Mouse (Mus musculus) midbrain, embryonic 14.5 days (tissue): ENCODE measurements around the gene Cbfa2t2. TPM values are rescaled to one million over a fixed set of nuclear protein-coding genes. Genes with fewer than 3 reads are reported as not detected.

Experiments used
- ATAC-seq: fragments of 200-750 bp; cut with Nextera tagmentation; 2 replicates; pipeline ENCODE4 v1.8.0; 2017; ENCODE audit warnings: moderate number of reproducible peaks, moderate library complexity; ENCODE audit not compliant: low FRiP score, low TSS enrichment
- DNase-seq: peaks from one replicate; pipeline ENCODE4 v3.0.0-alpha.2; 2015
- H3K27ac ChIP-seq: fragments of 300-500 bp; sonication (generic); replicated peaks from 2 replicates; pipeline ENCODE4 v1.5.1; 2014; ENCODE audit warnings: mild to moderate bottlenecking, low read depth, low read length, moderate library complexity
- H3K27me3 ChIP-seq: fragments of 300-500 bp; sonication (generic); 2 replicates; pipeline ENCODE4 v1.6.1; 2014; ENCODE audit warnings: low read length, control low read depth, mixed read lengths; ENCODE audit not compliant: control insufficient read depth, insufficient read depth
- H3K36me3 ChIP-seq: fragments of 300-500 bp; sonication (generic); 2 replicates; pipeline ENCODE4 v1.6.1; 2014; ENCODE audit warnings: low read length, control low read depth; ENCODE audit not compliant: control insufficient read depth, insufficient read depth
- H3K4me1 ChIP-seq: fragments of 300-500 bp; sonication (generic); 2 replicates; pipeline ENCODE4 v1.6.1; 2014; ENCODE audit warnings: mild to moderate bottlenecking, antibody characterized with exemption, low read length, control low read depth; ENCODE audit not compliant: control insufficient read depth, insufficient read depth
- H3K4me2 ChIP-seq: fragments of 300-500 bp; sonication (generic); 2 replicates; pipeline ENCODE4 v1.6.1; 2014; ENCODE audit warnings: mild to moderate bottlenecking, low read length, moderate library complexity
- H3K4me3 ChIP-seq: fragments of 300-500 bp; sonication (generic); replicated peaks from 2 replicates; pipeline ENCODE4 v1.5.1; 2014; ENCODE audit warnings: low read depth, low read length
- H3K9ac ChIP-seq: fragments of 300-500 bp; sonication (generic); replicated peaks from 2 replicates; pipeline ENCODE4 v1.6.1; 2014; ENCODE audit warnings: mild to moderate bottlenecking, low read length, moderate library complexity
- H3K9me3 ChIP-seq: fragments of 300-500 bp; sonication (generic); 2 replicates; pipeline ENCODE4 v1.6.1; 2016; ENCODE audit warnings: low read length, control low read depth, mixed read lengths; ENCODE audit not compliant: control insufficient read depth
- WGBS: fragments of 180-500 bp; shearing (Covaris S2); extraction: QIAGEN DNeasy Blood & Tissue Kit; methylation state at CpG from one replicate; pipeline ENCODE4 v1.1.7; 2014; 5-methylcytosine and 5-hydroxymethylcytosine counted together
- polyA plus RNA-seq: library from polyadenylated mRNA; unstranded; fragments of >200 nt; fragmentation: Nextera tagmentation; extraction: Ambion mirVana; gene quantifications from 2 replicates; pipeline ENCODE4 v1.2.1, GENCODE M21; 2014

Gene Cbfa2t2
- polyA plus RNA-seq, 1 experiment from 2014 or later = 65.6 TPM

- ATAC-seq = peak; percentile 89
- 12% methylated on average over 7 of the region's 7 CpGs for WGBS
Observed at GRCm38 (mm10) chr2:154420942-154421731, 15.1 kb upstream of the Cbfa2t2 start.

GRCm38 (mm10) chr2:154422181-154422580, 14.1 kb upstream of the Cbfa2t2 start:
- peaks cover 13% of the 10 kb centered on the region; the same call in 1 of the 2 replicates for H3K4me1 ChIP-seq
- no peaks in the 10 kb centered on the region for H3K9me3 ChIP-seq
- H3K27ac ChIP-seq = no peak overlapping the region
- no peaks in the 10 kb centered on the region for H3K27me3 ChIP-seq
- ATAC-seq = no peak
- H3K9ac ChIP-seq = no peak overlapping the region
- no peak overlapping the region for H3K4me3 ChIP-seq
- no peaks in the 10 kb centered on the region for H3K36me3 ChIP-seq
- no peak overlapping the region for H3K4me2 ChIP-seq
- no peak for DNase-seq
- 44% methylated on average over 5 of the region's 5 CpGs for whole genome bisulfite sequencing

More at GRCm38 (mm10) chr2:154420942-154421731, 15.1 kb upstream of the Cbfa2t2 start:
- peak overlapping the region; percentile 75 for H3K27ac ChIP-seq
- H3K4me1 ChIP-seq = 0 out of 2 replicates have a peak, but pooled peaks cover 8% of the 10 kb centered on the region
- no peaks in the 10 kb centered on the region for H3K36me3 ChIP-seq
- no peaks in the 10 kb centered on the region for H3K27me3 ChIP-seq
- no peak overlapping the region for H3K4me3 ChIP-seq
- peak; percentile 74 for DNase-seq
- H3K4me2 ChIP-seq = no peak overlapping the region
- H3K9me3 ChIP-seq = no peaks in the 10 kb centered on the region
- H3K9ac ChIP-seq = no peak overlapping the region

GRCm38 (mm10) chr2:154423548-154423947, 12.7 kb upstream of the Cbfa2t2 start:
- H3K36me3 ChIP-seq = no peaks in the 10 kb centered on the region
- H3K9ac ChIP-seq = no peak overlapping the region
- H3K27me3 ChIP-seq = no peaks in the 10 kb centered on the region
- peaks cover 22% of the 10 kb centered on the region for H3K4me1 ChIP-seq
- no peak overlapping the region for H3K4me2 ChIP-seq
- H3K27ac ChIP-seq = no peak overlapping the region
- ATAC-seq (no peak), DNase-seq (no peak)
- no peak overlapping the region for H3K4me3 ChIP-seq
- no peaks in the 10 kb centered on the region for H3K9me3 ChIP-seq
- WGBS = 85% methylated on average over 2 of the region's 2 CpGs

GRCm38 (mm10) chr2:154425522-154425921, 10.8 kb upstream of the Cbfa2t2 start:
- no peak for ATAC-seq
- no peak for DNase-seq
- WGBS = 86% methylated on average over 3 of the region's 3 CpGs
- H3K9ac ChIP-seq = no peak overlapping the region
- peaks cover 22% of the 10 kb centered on the region for H3K4me1 ChIP-seq
- no peak overlapping the region for H3K4me2 ChIP-seq
- H3K9me3 ChIP-seq = no peaks in the 10 kb centered on the region
- H3K27ac ChIP-seq = peak overlapping the region; percentile 96
- H3K4me3 ChIP-seq = no peak overlapping the region
- no peaks in the 10 kb centered on the region for H3K27me3 ChIP-seq
- no peaks in the 10 kb centered on the region for H3K36me3 ChIP-seq

GRCm38 (mm10) chr2:154426188-154426904, 9.9 kb upstream of the Cbfa2t2 start:
- Histone ChIP-seq H3K9ac (peak overlapping the region; percentile 65), H3K4me3 (peak overlapping the region; percentile 36), H3K27me3 (no peaks in the 10 kb centered on the region), H3K9me3 (no peaks in the 10 kb centered on the region), H3K36me3 (no peaks in the 10 kb centered on the region), H3K27ac (peak overlapping the region; percentile 96), H3K4me1 (peaks cover 18% of the 10 kb centered on the region), H3K4me2 (peak overlapping the region; percentile 63)
- under 1% methylated on average over 25 of the region's 25 CpGs for WGBS
- peak; percentile 88 for ATAC-seq
- DNase-seq = peak; percentile 82

GRCm38 (mm10) chr2:154426905-154427852, 9.1 kb upstream of the Cbfa2t2 start:
- DNase-seq (peak; percentile 23), ATAC-seq (no peak)
- peak overlapping the region; percentile 63 for H3K4me2 ChIP-seq
- peak overlapping the region; percentile 65 for H3K9ac ChIP-seq
- WGBS = 26% methylated on average over 11 of the region's 11 CpGs
- no peaks in the 10 kb centered on the region for H3K36me3 ChIP-seq
- peaks cover 14% of the 10 kb centered on the region for H3K4me1 ChIP-seq
- peak overlapping the region; percentile 36 for H3K4me3 ChIP-seq
- no peaks in the 10 kb centered on the region for H3K27me3 ChIP-seq
- H3K9me3 ChIP-seq = no peaks in the 10 kb centered on the region
- peak overlapping the region; percentile 96 for H3K27ac ChIP-seq

GRCm38 (mm10) chr2:154427853-154428360, 8.4 kb upstream of the Cbfa2t2 start:
- Histone ChIP-seq H3K27ac (peak overlapping the region; percentile 96), H3K4me1 (peaks cover 14% of the 10 kb centered on the region), H3K4me2 (peak overlapping the region; percentile 31), H3K9ac (0 out of 2 replicates have a peak overlapping the region, but pooled peaks have one; percentile 16), H3K9me3 (no peaks in the 10 kb centered on the region), H3K4me3 (no peak overlapping the region), H3K27me3 (no peaks in the 10 kb centered on the region), H3K36me3 (no peaks in the 10 kb centered on the region)
- ATAC-seq = no peak
- peak; percentile 51 for DNase-seq
- 19% methylated on average over 17 of the region's 17 CpGs for WGBS

- Histone ChIP-seq H3K27ac (no peak overlapping the region), H3K36me3 (no peaks in the 10 kb centered on the region), H3K4me1 (peaks cover 15% of the 10 kb centered on the region), H3K27me3 (no peaks in the 10 kb centered on the region), H3K4me3 (no peak overlapping the region), H3K9me3 (no peaks in the 10 kb centered on the region), H3K9ac (no peak overlapping the region), H3K4me2 (no peak overlapping the region)
- no peak for ATAC-seq
- no peak for DNase-seq
- 96% methylated on average over 2 of the region's 2 CpGs for WGBS
Observed at GRCm38 (mm10) chr2:154430566-154430965, 5.7 kb upstream of the Cbfa2t2 start.
